Mouse (Mus musculus): ENCODE measurements around the gene Nup155. TPM values are rescaled to one million over a fixed set of nuclear protein-coding genes. Genes with fewer than 3 reads are reported as not detected.

Gene Nup155
- polyA plus RNA-seq, 1 experiment from 2014 or later = 34.2 TPM

DNA sequence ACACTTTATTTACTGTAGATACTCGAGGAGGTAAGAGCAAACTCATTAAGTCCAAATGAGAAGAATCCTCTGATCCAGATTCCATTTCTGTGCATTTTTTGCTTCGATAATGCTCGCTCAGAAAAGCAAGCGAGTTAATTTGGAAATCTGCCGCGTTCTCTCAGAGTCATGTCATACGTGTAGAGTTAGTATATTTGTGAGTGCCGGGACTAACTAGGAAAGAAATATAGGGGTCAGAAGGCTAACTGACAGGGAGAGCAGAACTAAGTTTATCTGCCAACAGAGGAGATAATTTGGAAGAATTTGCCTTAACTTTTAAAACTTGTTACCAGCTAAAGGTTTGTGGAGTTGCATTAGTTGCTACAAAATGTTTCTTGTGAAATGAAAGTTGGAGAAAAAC lies 709 bp downstream of the Nup155 start:
- 7% methylated on average over 8 of the region's 8 CpGs for WGBS
- Histone ChIP-seq H3K4me3 (peak overlapping the region; percentile 67), H3K27ac (peak overlapping the region; percentile 89), H3K27me3 (ENCODE audit: poor library complexity, severe bottlenecking) (no peaks in the 10 kb centered on the region), H3K9me3 (no peaks in the 10 kb centered on the region), H3K36me3 (replicated peaks) (peaks cover 39% of the 10 kb centered on the region), H3K4me1 (peaks cover 21% of the 10 kb centered on the region)
- DNase-seq (ENCODE audit: extremely low spot score, low spot score) = no peak

DNA sequence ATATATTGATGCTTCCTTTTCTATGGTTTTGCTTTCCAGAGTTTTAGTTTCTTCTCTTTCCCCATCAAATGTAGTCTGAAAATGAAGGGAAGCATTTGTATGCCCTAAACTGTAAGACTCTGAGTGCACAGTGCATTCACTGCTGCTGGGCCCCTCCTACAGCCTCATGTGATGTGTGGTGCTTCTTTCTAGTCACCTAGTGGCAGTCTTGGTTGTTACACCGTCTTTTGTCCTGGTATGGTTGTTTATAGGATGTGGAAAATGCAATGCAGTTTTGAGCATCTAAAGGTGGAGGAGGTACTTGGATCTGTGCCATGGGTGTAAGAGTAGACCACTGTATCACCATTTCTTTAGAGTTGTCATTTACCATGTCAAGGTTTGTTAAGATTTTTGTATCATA lies 20.2 kb downstream of the Nup155 start:
- Histone ChIP-seq H3K36me3 (replicated peaks) (peaks cover 98% of the 10 kb centered on the region), H3K27me3 (ENCODE audit: poor library complexity, severe bottlenecking) (no peaks in the 10 kb centered on the region), H3K9me3 (no peaks in the 10 kb centered on the region), H3K4me1 (no peaks in the 10 kb centered on the region), H3K27ac (no peak overlapping the region), H3K4me3 (no peak overlapping the region)
- WGBS = 87% methylated on average over 1 of the region's 1 CpGs
- no peak for DNase-seq (ENCODE audit: extremely low spot score, low spot score)

DNA sequence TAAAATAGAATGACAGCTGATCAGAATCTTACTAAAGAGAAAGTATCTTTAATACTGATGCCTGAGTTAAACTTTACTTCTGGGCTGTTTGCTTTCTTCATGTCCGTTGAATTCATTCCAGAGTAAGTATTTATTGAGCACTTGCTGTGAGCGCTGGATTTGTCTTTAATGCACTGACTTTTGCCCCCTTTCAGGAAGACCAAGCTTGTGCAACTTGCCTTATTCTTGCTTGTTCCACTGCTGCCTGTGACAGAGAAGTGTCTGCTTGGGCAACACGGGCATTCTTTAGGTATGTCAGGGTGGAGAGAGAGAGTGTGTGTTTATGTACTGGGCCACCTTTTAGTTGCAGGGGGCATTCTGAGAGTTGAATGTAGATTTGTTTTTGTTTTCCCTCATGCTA lies 22.2 kb downstream of the Nup155 start:
- no peaks in the 10 kb centered on the region for H3K27me3 ChIP-seq (ENCODE audit: poor library complexity, severe bottlenecking)
- no peaks in the 10 kb centered on the region for H3K4me1 ChIP-seq
- no peaks in the 10 kb centered on the region for H3K9me3 ChIP-seq
- no peak overlapping the region for H3K4me3 ChIP-seq
- H3K27ac ChIP-seq = no peak overlapping the region
- WGBS = 92% methylated on average over 3 of the region's 3 CpGs
- H3K36me3 ChIP-seq (replicated peaks) = peaks cover 99% of the 10 kb centered on the region
- no peak for DNase-seq (ENCODE audit: extremely low spot score, low spot score)

DNA sequence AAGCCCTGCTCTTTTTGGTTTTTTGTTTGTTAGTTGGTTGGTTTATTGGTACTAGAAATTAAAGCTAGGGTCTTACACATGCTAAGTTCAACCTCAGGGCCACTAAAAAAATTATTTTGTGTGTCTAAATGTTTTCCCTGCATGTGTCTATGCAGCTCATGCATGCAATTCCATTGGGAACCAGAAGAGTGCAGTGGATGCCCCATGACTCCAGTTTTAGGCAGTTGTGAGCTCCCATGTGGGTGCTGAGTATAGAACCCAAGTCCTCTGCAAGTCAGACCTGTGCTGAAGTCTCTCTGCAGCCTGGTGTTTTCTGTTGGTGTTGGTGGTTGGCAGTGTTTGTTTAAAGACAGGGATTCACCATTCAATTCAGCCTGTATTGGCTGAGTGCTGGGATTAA lies 22.7 kb downstream of the Nup155 start:
- DNase-seq (ENCODE audit: extremely low spot score, low spot score) = no peak
- H3K4me3 ChIP-seq = no peak overlapping the region
- no peak overlapping the region for H3K27ac ChIP-seq
- H3K27me3 ChIP-seq (ENCODE audit: poor library complexity, severe bottlenecking) = no peaks in the 10 kb centered on the region
- peaks cover 99% of the 10 kb centered on the region for H3K36me3 ChIP-seq (replicated peaks)
- H3K9me3 ChIP-seq = no peaks in the 10 kb centered on the region
- no peaks in the 10 kb centered on the region for H3K4me1 ChIP-seq

DNA sequence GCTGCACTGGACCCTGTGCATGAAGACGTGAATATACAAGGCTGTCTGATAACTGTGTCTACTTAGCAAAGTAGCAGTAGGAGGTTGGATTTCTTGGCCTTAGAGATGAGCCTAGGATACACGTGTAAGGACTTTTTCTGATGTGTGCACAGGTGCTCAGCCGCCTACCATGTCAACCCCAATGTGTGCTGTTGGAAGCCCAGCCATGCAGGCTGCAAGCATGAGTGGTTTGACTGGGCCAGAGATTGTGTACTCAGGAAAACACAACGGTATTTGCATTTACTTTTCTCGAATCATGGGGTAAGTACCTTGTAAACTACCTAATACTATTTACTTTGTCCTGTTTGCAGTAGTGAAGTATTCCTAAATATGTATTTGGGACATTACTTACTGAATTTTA lies 26.5 kb downstream of the Nup155 start:
- 95% methylated on average over 5 of the region's 5 CpGs for WGBS
- no peaks in the 10 kb centered on the region for H3K27me3 ChIP-seq (ENCODE audit: poor library complexity, severe bottlenecking)
- DNase-seq (ENCODE audit: extremely low spot score, low spot score) = no peak
- no peaks in the 10 kb centered on the region for H3K4me1 ChIP-seq
- no peak overlapping the region for H3K4me3 ChIP-seq
- no peak overlapping the region for H3K27ac ChIP-seq
- peaks cover 99% of the 10 kb centered on the region for H3K36me3 ChIP-seq (replicated peaks)
- no peaks in the 10 kb centered on the region for H3K9me3 ChIP-seq

DNA sequence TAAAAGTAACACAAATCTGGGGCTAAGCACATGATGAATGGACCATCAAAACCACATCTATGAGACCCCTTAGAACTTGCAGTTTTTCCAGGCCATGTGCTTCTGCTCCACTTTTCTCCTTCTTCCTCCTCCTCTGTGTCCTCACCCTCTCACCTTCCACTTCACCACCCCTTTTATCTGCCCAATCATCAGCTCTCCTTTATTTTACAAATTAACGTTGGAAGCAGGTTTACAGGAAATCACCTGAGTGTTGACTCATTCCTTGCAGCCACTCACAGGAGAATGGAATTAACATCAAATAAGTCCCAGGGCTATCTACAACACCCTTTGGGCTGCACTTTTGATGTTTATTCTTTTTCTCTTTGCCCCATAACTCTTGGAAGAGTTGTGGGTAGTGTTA lies 52.8 kb downstream of the Nup155 start:
- Histone ChIP-seq H3K4me3 (no peak overlapping the region), H3K36me3 (replicated peaks) (peaks cover 77% of the 10 kb centered on the region), H3K4me1 (no peaks in the 10 kb centered on the region), H3K27me3 (ENCODE audit: poor library complexity, severe bottlenecking) (no peaks in the 10 kb centered on the region), H3K9me3 (no peaks in the 10 kb centered on the region), H3K27ac (no peak overlapping the region)
- no peak for DNase-seq (ENCODE audit: extremely low spot score, low spot score)
- WGBS = 89% methylated on average over 1 of the region's 1 CpGs

DNA sequence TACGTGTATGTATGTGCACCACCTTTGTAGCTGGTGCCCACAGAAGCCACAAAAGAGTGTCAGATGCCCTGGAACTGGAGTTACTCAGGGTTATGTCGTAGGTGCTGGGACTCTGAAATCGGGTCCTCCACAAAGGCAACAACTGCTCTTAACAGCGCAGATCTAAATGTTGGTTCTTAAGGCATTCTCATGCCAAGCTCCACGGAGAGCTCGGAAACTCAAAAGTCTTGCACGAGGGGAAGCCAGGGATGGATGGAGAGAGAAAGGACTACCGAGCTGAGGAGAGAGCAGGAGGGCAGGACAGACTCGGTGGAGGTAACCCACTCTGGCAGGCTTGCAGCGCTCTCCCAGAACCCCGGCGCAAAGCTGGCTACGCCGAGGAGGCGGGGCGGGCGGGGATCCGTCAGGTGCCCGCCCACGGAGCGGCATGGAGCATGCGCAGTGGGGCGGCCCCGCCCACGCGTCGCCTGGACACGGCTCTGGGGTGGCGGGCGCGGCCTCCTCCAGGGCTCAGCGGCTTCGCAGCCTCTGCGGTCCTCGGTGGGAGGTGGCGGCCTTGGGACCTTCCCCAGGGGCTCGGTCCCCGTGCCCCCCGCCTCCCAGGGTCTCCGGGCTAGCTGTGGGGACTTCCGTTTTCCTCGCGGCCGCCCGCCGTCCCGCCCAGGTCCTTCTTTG lies 59.7 kb downstream of the Nup155 start, which contains the start of gene Cplane1:
Cplane1 (plus strand) TSS at position 516 of the 675 bp plus-strand sequence.
- Histone ChIP-seq H3K27me3 (ENCODE audit: poor library complexity, severe bottlenecking) (no peaks in the 10 kb centered on the region), H3K4me1 (peaks cover 12% of the 10 kb centered on the region), H3K9me3 (no peaks in the 10 kb centered on the region), H3K27ac (peak within 1 kb of the TSS; percentile 94), H3K4me3 (peak within 1 kb of the TSS; percentile 81), H3K36me3 (replicated peaks) (peaks cover 30% of the 10 kb centered on the region)
- WGBS = under 1% methylated on average over 47 of the region's 47 CpGs
- DNase-seq (ENCODE audit: extremely low spot score, low spot score) = peak; percentile 90

DNA sequence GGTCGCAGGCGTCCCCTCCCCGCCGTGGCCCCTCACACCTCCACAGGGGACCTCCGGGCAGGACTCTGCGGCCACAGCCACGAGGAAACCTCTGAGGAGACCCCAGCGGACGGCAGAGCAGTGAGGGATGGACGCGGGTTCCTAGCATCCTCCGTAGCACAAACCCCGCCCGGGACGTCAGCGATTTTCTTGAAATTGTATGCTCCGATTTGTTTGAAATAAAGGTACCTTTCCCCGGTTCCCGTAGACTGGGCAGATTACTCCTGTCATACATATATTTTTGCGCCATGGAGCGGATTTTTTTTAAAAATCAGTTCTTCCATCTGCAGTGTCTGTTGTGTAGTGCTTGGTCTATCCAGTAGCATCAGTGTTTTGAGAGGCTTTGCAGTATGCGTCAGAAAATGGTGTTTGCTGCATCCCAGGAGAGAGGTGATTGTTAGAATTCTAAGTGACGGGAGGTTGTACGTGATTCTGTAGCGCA lies 60.2 kb downstream of the Nup155 start:
- Histone ChIP-seq H3K36me3 (replicated peaks) (peaks cover 30% of the 10 kb centered on the region), H3K27ac (peak overlapping the region; percentile 94), H3K9me3 (no peaks in the 10 kb centered on the region), H3K4me3 (peak overlapping the region; percentile 81), H3K27me3 (ENCODE audit: poor library complexity, severe bottlenecking) (no peaks in the 10 kb centered on the region), H3K4me1 (peaks cover 12% of the 10 kb centered on the region)
- DNase-seq (ENCODE audit: extremely low spot score, low spot score) = no peak
- WGBS = under 1% methylated on average over 25 of the region's 25 CpGs

DNA sequence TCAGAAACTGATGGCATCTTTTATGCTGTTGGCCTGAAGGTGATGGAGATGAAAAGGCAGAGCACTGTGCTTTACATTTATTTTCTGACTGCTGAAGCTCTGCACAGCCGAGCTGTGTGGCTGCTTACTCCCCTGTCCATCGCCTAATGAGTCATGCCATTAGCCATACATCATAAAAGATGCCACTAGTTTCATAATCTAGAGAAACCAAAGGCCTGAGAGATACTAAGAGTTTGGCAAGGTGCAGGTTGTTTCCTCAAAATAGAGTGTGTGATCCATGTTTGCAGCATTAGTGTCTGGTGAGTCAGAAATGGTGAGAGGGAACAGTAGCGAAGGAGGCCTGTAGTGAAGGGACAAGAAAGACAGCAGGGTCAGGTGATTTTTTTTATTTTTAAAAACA lies 80.5 kb downstream of the Nup155 start:
- no peak for DNase-seq (ENCODE audit: extremely low spot score, low spot score)
- Histone ChIP-seq H3K27me3 (ENCODE audit: poor library complexity, severe bottlenecking) (no peaks in the 10 kb centered on the region), H3K4me3 (no peak overlapping the region), H3K36me3 (replicated peaks) (peaks cover 74% of the 10 kb centered on the region), H3K4me1 (no peaks in the 10 kb centered on the region), H3K27ac (no peak overlapping the region), H3K9me3 (no peaks in the 10 kb centered on the region)
- 95% methylated on average over 3 of the region's 3 CpGs for WGBS

DNA sequence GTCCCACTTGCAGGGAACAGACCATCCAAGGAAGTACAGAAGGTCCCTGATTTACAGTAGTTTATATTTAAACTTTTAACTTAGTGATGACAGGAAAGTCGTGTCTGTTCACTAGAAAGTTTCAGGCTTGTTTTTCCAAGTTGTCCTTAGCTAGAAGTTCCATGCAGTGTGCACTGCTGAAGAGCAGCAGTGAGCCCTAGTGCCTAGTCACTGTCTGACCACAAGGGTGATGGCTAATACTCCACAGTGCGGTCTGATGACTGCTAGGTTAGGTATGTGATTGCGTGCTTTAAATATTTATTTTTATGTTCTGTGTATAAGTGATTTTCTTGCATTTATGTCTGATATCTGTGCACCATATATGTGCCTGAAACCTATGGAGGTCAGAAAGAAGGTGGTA lies 81.4 kb downstream of the Nup155 start:
- Histone ChIP-seq H3K27me3 (ENCODE audit: poor library complexity, severe bottlenecking) (no peaks in the 10 kb centered on the region), H3K9me3 (no peaks in the 10 kb centered on the region), H3K27ac (no peak overlapping the region), H3K4me1 (no peaks in the 10 kb centered on the region), H3K4me3 (no peak overlapping the region), H3K36me3 (replicated peaks) (peaks cover 83% of the 10 kb centered on the region)
- no peak for DNase-seq (ENCODE audit: extremely low spot score, low spot score)
- WGBS = 93% methylated on average over 3 of the region's 3 CpGs

DNA sequence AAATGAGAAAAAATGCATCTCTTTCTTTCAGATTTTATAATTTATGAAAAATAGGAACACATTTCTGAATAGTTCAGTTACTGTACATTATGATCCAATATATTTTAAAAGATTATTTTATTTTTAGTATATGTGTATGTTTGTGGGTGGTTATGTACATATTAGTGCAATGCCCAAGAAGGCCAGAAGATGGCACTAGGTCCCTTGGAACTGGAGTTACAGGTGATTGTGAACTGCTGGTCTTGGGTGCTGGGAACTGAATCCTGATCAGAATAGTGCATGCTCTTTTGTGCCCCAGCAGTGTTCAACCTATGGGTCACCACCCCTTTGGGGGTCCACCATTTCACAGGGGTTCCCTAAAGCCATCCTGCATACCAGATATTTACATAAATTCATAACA lies 91.2 kb downstream of the Nup155 start:
- Histone ChIP-seq H3K27me3 (ENCODE audit: poor library complexity, severe bottlenecking) (no peaks in the 10 kb centered on the region), H3K36me3 (replicated peaks) (peaks cover 84% of the 10 kb centered on the region), H3K27ac (no peak overlapping the region), H3K4me3 (no peak overlapping the region), H3K4me1 (no peaks in the 10 kb centered on the region), H3K9me3 (peaks cover 3% of the 10 kb centered on the region; the same call in 1 of the 2 replicates)
- no peak for DNase-seq (ENCODE audit: extremely low spot score, low spot score)

DNA sequence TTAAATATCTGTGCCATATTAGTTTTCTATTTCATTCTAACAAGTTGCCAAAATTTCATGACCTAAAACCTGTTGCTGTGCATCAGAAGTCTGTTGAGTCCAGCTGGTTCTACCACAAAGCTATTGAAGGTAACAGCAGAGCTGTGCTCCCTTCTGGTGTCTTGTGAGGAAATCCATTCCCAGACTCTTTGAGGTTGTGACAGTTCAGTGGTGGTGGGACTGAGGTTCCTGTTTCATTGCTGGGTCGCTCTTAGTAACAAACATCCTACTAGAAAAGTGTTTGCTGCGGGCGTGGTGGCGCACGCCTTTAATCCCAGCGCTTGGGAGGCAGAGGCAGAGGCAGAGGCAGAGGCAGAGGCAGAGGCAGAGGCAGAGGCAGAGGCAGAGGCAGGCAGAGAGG lies 99.3 kb downstream of the Nup155 start:
- 93% methylated on average over 6 of the region's 6 CpGs for WGBS
- Histone ChIP-seq H3K27ac (no peak overlapping the region), H3K4me3 (no peak overlapping the region), H3K4me1 (no peaks in the 10 kb centered on the region), H3K36me3 (replicated peaks) (peaks cover 74% of the 10 kb centered on the region), H3K27me3 (ENCODE audit: poor library complexity, severe bottlenecking) (no peaks in the 10 kb centered on the region), H3K9me3 (no peaks in the 10 kb centered on the region)
- no peak for DNase-seq (ENCODE audit: extremely low spot score, low spot score)

All from forebrain, embryonic 10.5 days (tissue).